Mouse (Mus musculus): ENCODE measurements around the gene Fastk. TPM values are rescaled to one million over a fixed set of nuclear protein-coding genes. Genes with fewer than 3 reads are reported as not detected.
"Not testable (repeated sequence)": the region's sequence is repeated elsewhere in the genome, so short reads cannot be mapped to it uniquely, and the experiment has no call there.

Gene Fastk
- total RNA-seq, 1 experiment from 2014 or later: 114 TPM

DNA sequence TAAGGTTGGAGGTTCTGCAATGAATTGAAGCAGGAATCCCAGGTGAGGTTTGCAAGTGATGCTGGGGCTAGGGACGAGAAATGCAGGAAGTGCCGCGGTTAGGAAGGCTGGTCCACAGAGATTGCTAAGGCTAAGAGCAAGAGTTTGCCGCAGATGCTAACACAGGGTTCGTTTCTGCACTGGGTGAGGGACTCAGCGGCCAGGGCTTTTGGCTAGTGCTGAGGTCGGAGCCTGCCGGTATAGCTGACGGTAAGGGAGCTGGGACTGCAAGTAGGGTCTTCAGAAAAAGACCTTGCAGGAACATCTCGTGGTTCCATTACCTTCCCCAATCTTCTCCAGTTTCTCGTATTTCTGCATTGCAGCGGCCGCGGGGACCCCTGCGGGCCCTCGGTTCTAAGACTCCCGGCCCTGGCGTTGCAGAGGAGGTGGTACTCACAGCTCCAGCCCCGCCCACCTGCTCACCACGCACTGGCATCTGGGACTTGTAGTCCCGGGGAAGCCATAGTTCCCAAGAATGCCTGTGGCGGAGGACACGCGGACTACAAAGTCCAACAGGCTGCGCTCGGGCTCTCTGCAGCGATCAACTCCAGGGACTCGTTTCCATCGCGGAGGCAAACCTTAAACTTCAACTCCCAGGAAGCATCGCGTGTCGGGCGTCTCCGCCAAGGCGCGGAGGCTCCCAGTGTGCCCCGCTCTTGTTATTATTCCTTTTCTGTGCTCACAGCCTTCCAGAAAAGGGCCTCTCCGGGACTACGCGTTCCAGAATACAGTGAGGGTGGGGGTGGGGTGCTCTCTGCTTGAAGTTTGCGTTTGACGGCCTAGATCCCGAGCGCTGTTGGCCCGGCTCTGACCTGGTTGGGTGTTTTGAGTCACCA is 21.7 kb downstream of the Fastk start, which contains the start of the genes Cdk5 and Slc4a2:
TSS of gene Cdk5 (minus strand) at position 402 of the 875 bp plus-strand sequence.
TSS of gene Slc4a2 (plus strand) at position 709 of the 875 bp plus-strand sequence.
- peak; percentile 95 for DNase-seq

DNA sequence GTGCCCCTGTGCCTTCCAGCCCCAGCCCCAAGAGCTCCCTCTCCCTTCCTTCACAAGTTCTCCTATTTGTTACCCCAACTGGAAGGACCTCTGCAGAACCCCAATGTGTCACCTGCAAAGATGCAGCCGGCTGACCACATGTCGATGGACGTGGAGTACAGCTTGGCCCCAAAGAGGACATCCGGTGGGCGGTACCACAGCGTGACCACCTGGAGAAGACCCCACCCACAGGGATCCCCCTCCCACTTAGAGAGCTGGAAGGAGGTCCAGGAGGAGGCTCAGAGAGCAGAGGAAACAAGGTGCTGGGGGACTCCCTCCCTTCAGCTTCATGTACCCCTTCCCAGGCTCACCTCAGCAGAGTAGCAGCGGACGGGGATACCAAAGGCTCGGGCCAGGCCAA is 24.7 kb downstream of the Fastk start:
- no peak for DNase-seq

DNA sequence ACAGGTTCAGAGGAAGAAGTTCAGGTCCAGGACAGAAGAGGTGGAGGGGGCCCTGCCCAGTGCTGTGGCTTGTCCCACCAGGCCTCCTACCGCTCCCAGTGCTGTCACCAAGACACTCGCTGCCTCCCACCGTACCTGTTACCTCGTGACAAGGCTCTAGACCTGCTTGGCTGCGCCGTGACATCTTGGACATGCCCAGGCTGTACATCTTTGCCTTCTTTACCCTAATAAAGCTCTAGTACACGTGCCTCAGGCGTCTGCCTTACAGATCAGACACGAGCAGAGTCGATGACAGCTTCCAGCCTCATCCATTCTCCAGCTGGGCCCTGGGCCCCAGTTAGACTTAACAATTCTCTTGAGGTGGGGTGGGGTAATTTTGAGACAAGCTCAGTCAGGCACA is 27.5 kb downstream of the Fastk start:
- no peak for DNase-seq

DNA sequence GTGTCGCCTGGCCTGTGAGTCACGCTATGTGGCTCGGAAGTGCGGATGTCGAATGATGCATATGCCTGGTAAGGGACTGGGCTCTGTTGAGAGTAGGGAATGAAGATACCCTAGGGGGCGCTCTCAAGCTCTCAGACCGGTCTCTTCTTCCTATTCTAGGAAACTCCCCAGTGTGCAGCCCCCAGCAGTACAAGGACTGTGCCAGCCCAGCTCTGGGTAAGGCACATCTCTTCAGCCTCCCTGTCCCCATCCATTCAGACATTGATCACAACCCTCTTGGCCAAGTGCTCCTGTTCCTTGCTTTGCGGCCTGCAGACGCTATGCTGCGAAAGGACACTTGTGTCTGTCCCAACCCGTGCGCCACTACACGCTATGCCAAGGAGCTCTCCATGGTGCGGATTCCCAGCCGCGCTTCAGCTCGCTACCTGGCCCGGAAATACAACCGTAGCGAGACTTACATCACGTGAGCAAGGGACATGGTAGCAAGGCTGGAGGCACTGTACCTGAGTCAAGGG is 28.8 kb downstream of the Fastk start:
- peak; percentile 55 for DNase-seq

DNA sequence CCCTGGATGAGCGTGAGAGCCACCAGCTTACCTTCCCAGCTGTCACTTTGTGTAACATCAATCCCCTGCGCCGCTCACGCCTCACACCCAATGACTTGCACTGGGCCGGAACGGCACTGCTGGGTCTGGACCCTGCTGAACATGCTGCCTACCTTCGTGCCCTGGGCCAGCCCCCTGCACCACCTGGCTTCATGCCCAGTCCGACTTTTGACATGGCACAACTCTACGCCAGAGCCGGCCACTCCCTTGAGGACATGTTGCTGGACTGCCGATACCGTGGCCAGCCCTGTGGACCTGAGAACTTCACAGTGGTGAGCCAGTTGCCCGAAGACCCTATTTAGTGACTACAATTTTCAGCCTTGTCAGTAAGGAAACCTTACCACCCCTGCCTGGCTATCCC is 31.1 kb downstream of the Fastk start:
- no peak for DNase-seq

DNA sequence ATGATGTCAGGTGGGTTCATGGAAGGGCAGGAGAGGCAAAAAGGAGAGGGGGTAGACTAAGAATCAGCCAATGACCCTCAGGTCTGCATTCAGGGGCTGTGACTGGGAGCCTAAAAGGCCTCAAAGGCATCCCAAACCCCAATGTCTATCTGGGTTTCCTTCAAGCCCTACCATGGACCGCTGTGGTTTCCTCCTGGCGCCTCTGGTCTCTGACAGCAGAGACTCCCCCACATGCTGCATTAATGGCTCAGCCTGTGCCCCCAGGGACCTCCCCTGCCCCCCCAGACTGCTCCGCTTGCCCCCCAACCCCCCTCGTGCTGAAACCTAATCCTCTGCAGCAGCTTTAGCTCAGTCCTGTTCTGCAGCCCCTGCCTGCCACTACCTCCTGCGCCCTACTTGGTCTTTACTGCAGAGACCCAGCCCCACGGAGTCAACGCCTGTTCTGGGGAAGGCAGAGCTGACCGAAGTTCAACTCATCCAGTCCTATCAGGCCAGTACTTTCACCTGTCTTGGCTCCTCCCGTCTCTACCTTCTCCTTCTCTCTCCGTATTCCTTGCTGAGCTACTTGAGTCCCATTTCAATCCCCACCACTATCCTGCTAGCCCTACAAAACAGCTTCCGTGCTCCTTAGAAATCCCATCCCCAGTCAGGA is 31.9 kb downstream of the Fastk start, which contains the start of gene Asic3:
TSS of gene Asic3 (plus strand) at position 351 of the 652 bp plus-strand sequence.
- DNase-seq: no peak

DNA sequence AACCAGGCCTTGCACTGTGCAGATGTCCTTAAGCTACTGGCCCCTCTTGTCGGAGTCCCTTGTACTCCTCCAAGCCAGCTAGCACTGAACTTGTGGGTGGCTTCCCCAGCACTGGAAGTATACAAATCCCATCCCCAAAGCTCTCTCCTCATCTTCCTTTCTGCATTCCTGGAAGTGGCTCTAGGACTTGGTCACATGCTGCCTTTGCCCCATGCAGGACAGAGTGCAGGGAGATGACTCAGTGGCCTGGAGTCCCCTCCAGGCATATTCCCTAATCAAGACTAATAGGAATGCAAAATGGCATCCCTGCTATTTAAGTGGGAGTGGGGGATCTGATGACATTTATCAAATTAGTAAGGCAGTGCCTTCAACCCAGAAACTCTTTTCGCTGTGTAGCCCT is 33.0 kb downstream of the Fastk start:
- no peak for DNase-seq

DNA sequence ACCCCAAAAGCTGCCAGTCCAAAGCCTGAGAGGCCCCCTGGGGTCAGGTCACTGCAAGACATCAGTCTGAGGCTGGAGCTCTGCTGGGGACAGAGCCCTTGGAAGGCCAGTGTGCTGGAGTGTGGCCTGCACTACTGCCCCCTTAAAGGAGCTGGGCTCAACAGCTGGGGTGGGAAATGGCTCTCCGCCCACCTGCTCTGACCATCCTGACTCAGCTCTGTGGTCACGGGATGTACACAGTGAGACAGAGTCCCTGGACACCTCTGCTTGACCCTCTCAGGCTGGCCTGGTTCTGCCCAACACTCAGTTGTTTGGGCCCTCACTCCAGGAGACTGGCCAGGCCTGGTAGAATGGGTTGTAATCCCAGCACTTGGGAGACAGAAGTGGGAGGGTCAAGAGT is 35.6 kb downstream of the Fastk start:
- DNase-seq: no peak

DNA sequence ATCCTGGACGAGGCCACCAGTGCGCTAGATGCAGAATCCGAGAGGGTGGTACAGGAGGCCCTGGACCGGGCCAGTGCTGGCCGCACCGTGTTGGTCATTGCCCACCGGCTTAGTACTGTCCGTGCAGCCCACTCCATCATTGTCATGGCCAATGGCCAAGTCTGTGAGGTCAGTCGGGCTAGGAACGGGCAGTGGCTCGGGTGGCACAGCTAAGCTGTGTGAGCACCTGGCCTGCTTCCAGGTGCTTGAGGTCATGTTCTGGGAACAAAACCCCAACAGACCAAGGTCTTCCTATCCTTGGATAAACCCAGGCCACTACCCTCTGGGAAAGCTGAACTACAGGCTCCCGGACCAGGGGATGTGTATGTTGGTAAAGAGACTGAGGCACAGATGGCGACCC is 36.4 kb downstream of the Fastk start:
- DNase-seq: peak; percentile 64

DNA sequence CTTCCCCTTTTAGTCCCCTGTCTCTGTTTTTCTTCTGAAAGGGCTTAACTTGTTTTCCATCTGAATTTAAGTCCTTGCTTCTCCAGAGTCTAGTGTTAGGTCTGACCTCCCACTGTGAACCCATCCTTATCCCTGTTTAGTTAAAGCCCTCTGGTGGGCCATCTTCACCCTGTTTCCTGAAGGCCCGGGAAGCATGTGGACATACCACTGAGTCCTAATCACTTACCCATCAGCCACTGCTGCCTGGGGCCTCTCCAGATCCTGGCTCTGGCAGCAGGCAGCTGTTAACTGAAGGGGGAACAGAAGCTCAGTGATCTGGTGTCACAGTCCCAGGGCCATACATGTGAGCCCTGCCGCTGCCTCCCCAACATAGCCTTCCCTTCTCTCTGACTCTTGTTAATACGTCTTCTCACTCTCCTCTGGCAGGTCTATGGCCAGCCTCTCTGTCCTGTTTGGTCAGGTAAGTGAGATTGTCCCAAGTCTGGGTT is 39.7 kb downstream of the Fastk start:
- no peak for DNase-seq

DNA sequence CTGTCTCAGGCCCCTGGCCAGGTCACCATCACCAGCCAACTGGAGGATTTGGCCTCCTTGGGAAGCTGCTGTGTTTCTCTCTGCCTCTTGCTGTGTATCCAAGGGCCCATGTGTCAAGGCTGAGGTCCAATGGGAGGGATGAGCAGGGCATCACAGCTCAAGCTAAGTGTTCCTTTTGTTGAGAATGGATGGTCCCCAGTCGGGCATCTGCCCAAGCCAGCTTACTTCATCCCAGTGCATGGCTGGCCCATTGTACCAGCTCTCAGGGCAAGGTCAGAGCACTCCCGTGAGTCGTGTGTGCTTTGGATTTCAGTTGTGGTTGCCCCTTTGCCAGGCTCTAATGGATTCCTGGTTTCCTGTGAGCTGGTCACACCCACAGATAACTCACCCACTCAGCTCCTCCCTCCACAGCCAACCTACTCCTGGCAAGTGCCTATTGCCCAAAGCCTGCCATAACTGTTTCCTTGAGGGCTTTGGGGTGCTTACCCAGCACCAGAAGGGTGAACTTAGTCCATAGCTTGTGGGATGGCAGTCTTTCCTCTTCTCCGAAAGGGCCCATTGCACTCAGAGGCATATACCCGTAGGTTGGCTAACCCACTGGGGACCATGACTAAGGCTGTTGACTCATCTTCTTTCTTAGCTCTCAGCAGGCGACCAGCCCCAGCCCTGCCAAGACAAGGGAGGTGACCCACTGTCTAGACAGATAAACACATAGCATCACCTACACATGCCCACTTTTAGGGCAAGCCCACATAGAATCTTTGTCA is 40.3 kb downstream of the Fastk start:
- no peak for DNase-seq

DNA sequence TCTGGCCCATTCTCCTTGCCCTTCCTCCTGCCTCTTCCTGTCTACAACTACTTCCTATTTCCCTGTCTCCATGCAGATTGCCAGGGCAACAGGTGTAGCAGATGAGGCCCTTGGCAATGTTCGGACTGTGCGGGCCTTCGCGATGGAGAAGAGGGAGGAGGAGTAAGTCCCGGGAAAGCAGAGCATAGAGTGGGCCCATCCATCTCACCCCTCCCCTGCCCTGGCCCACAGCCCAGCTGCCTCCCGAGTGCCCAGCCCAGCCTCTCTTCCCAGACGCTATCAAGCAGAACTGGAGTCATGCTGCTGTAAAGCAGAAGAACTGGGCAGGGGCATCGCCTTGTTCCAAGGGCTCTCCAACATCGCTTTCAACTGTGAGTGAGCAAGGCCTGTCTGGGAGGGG is 43.1 kb downstream of the Fastk start:
- no peak for DNase-seq

DNA sequence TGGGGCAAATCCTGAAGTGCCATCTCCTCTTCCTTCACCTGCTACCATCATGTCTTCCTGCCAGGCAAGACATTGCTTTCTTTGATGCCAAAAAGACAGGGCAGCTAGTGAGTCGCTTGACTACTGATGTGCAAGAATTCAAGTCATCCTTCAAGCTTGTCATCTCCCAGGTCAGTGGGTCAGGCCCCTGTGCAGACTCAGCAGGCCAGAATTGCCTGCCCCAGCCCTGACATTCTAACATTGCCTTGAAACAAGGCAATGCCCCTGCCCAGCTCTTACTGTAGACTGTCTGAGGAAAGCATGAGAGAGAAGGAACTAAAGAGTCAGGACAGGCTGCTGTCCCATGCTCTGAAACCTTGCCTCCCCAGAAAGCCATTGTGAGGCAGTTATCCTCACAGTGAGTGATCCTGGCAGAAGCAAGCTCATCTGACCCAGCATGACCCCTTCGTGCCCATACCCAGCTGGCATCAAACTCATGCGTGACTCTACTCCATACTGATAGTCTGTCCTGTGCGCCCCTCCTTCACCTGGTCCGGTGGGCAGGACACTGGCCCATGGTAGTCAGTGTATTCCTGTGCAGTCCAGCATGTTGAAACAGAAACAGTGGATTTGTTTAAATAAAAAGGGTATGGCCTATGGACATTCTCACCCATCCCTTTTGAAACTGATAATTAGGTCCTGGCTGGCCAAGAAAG is 44.0 kb downstream of the Fastk start:
- no peak for DNase-seq

DNA sequence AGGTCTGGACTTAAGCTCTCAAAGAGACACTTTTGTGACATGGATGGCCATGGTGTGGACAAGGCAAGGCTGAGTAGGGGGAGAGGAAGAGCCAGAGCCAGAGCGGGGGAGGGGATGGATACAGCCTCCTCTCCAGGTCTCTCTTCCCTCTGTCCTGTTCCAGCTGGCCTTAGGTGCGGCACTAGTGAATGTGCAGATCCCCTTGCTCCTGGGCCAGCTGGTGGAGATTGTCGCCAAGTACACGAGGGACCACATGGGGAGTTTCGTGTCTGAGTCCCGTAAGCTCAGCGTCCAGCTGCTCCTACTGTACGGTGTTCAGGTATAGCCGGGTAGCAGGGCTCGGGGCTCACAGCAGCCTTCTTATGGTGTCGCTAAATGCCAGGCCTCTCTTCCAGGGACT is 44.7 kb downstream of the Fastk start:
- no peak for DNase-seq

DNA sequence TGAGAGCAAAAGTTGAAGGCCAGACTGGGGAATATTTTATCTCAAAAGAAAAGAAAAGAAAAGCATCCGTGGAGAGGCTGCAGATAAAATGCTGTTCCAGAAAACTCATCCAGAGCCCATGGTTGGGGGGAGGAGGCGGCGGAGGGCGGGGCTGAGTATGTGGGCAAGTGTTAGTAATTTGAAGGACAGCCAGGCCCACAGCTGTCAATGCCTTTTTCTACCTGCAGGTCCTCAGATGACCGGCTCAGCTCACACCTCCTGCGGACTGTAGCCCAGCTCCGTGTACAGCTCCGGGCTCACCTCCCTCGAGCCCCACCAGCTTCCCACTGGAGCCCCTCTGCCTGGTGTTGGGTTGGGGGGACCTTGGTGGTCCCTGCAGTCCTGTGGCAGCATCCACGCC is 45.4 kb downstream of the Fastk start:
- DNase-seq: no peak

DNA sequence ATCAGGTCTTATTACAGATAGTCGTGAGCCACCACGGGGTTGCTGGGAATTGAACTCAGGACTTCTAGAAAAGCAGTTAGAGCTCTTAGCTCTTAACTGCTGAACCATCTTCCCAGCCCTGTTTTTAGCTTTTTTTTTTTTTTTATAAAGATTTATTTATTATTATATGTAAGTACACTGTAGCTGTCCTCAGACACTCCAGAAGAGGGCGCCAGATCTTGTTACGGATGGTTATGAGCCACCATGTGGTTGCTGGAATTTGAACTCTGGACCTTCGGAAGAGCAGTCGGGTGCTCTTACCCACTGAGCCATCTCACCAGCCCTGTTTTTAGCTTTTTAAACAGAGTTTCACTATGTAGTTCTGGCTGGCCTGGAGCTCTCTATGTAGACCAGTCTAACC is 48.8 kb downstream of the Fastk start:
- DNase-seq: not testable (repeated sequence)

DNA sequence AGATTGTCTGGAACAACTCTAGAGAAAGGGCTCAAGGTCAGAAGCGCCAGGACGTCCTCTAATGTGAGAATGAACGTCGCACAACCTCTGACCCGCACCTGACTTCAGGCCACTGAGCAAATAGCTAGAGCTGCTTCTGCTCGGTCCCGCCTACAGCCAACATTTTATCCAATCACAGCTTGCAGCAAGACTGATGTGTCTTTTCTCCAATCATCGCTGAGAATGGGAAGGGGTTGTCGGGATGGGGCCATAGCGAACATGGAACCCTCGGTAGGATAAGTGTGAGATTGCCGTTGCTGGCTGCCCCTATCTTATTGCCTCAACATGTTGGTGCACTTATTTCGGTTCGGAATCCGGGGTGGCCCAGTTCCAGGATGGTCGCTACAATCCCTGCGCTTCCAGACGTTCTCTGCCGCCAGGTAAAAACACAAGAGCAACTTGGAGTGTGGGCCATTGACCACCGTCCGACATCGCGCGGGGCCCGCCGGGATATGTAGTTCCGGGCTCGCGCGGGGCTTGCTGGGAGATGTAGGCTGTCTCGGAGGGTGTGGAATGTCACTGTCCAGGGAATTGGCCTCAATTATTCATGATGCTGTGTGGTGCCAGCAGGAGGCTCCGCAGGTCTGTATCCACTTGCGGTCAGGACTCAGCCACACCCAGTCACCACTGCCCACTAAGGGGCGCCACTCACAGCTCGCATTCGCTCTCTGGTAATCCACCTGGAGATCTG is 50.8 kb downstream of the Fastk start:
- peak; percentile 91 for DNase-seq

DNA sequence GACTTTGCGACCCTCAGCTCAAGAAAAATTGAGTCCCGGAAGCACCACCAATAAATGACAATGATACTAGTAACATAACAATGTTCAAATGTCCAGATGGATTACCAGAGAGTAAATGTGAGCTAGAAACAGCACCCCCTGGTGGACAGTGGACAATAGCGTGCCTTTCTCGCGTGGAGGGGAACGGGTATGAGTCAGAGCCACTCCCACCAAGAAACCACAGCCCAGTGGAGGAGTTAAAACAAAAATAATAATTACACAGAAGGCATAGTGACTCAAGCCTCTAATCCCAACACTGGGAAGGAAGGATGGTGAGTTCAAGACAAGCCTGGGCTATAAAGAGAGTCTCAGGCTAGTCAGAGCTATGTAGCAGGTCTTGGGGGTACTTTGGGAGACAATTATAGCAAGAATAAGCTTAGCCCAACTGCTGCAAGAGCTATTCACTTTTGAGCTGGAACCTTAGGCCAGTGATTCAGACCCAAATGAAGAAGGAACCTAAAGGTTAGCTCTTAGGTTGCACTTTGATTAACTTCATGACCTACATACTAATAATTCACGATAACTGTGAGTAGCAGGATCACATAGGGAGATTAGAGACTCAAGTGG is 51.6 kb downstream of the Fastk start, which contains the start of gene Abcb8:
TSS of gene Abcb8 (plus strand) at position 272 of the 606 bp plus-strand sequence.
- peak; percentile 81 for DNase-seq

DNA sequence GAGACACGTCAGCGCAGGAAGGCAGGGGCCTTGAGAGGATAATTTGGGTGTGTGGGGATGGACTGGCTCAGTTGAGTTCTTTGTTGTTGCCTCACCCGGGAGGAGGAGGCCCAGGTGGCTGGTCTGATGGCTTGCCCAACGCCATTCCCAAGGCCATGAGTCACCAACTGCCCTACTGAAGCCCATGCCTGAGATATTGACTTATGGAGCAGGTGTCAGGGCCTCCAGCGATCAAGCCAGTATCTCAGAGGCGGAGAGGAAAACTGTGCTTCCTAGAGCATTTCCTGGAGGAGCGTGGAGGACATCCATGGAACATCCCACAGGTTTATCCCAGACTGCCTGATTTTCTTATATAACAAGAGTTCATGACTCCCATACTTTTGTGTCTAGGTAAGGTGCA is 52.4 kb downstream of the Fastk start:
- DNase-seq: no peak

DNA sequence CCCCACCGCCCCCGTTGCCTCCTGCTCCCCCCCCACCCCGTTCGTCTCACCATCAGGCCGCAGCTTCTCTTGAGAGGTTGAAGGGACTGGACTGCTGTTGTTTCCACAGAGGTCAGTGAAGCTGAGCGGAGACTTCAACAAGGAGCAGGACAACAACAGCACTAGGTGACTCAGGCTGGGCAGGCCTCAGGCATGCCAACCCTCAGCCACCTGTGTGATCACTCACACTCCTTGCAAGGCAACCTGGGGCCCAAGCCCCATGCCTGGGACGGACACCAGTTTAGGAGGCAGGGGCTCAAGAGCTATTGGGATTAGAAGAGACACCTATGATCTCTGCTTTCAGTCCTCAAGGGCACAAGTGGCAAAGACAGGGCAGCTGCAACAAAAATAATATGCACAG is 53.2 kb downstream of the Fastk start, which contains the start of gene Atg9b:
TSS of gene Atg9b (minus strand) at position 280 of the 400 bp plus-strand sequence.
- DNase-seq: no peak

Measured in adrenal gland, postnatal 25 days (tissue).